Mouse (Mus musculus) heart, embryonic 10.5 days (tissue): Measurements from ENCODE around the gene Gng8. TPM values are rescaled to one million over a fixed set of nuclear protein-coding genes. Genes with fewer than 3 reads are reported as not detected.

Experiments
- DNase-seq: peaks from one replicate; pipeline ENCODE4 v3.0.0-alpha.2; 2017; ENCODE audit warnings: low spot score
- H3K27ac ChIP-seq: fragments of 300-500 bp; sonication (generic); 2 replicates; pipeline ENCODE4 v1.5.1; 2016; ENCODE audit warnings: mild to moderate bottlenecking
- H3K27me3 ChIP-seq: fragments of 300-500 bp; sonication (generic); 2 replicates; pipeline ENCODE4 v1.6.1; 2016; ENCODE audit warnings: mild to moderate bottlenecking; ENCODE audit not compliant: poor library complexity, insufficient read depth, severe bottlenecking
- H3K36me3 ChIP-seq: fragments of 300-500 bp; sonication (generic); 2 replicates; pipeline ENCODE4 v1.6.1; 2016; ENCODE audit warnings: mild to moderate bottlenecking, moderate library complexity
- H3K4me1 ChIP-seq: fragments of 300-500 bp; sonication (generic); 2 replicates; pipeline ENCODE4 v1.6.1; 2016; ENCODE audit warnings: mild to moderate bottlenecking
- H3K4me3 ChIP-seq: fragments of 300-500 bp; sonication (generic); 2 replicates; pipeline ENCODE4 v1.5.1; 2016; ENCODE audit warnings: mild to moderate bottlenecking, moderate library complexity
- H3K9me3 ChIP-seq: fragments of 300-500 bp; sonication (generic); 2 replicates; pipeline ENCODE4 v1.6.1; 2016; ENCODE audit warnings: mild to moderate bottlenecking, moderate library complexity
- WGBS: fragments of 180-500 bp; shearing (Covaris S2); methylation state at CpG from one replicate; pipeline ENCODE4 v1.1.7; 2016; 5-methylcytosine and 5-hydroxymethylcytosine counted together
- polyA plus RNA-seq: library from polyadenylated mRNA; unstranded; fragments of >200 nt; fragmentation: Nextera tagmentation; extraction: Ambion mirVana; gene quantifications from 2 replicates; pipeline ENCODE4 v1.2.1, GENCODE M21; 2016

Gng8 gene
- polyA plus RNA-seq, 1 experiment from 2014 or later = 6.3 TPM

DNA sequence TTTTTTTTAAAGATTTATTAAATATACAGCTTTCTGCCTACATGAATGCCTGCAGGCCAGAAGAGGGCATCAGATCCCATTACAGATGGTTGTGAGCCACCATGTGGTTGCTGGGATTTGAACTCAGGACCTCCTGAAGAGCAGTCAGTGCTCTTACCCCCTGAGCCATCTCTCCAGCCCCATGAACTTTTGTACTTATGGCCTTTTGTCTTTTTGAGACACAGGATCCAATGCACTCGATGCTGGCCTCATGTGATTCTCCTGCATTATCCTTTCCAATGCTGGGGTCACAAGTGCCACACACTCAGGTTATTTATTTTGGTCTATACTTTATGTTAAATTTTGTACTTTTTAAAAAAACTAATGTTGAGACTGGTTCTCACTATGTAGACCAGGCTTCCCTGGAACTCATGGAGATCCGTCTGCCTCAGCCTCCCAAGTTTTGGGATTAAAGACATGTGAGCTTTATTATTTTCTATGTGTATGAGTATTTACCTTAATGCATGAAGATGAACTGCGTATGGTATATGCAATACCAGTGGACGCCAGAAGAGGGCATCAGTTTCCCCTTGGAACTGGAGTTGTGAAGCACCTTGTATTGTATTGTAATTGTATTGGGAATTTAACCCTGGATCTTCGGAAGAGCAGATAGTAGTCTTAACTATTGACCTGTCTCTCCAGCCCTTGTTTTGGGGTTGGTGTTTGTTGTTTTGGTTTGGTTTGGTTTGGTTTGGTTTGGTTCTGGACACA, 31.5 kb upstream of the Gng8 start:
- no peak overlapping the region for H3K4me3 ChIP-seq
- peaks cover 77% of the 10 kb centered on the region for H3K36me3 ChIP-seq
- no peak for DNase-seq
- no peaks in the 10 kb centered on the region for H3K27me3 ChIP-seq
- H3K9me3 ChIP-seq = no peaks in the 10 kb centered on the region
- 0 out of 2 replicates have a peak, but pooled peaks cover 5% of the 10 kb centered on the region for H3K4me1 ChIP-seq
- 38% methylated on average over 5 of the region's 5 CpGs for WGBS
- H3K27ac ChIP-seq = no peak overlapping the region

DNA sequence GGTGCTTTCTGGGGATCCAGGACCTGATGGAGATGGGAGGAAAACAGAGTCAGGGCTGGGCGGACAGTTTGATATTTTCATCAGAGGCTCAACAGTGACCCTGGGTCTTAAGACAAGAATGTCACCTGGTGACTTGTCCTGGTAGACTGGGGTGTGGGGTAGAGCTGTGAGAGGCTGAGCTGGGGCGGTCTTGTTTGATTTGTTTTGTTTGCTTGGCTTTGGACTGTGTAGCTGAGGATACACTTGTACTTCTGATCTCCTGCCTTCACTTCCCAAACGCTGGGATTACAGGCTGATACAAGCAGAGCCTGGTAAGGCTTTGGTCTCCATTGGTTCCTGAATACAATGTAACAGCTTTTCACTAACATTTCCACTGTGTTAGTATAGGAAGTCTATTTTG, 24.1 kb upstream of the Gng8 start:
- H3K36me3 ChIP-seq = peaks cover 75% of the 10 kb centered on the region
- H3K4me3 ChIP-seq = no peak overlapping the region
- H3K4me1 ChIP-seq = peaks cover 6% of the 10 kb centered on the region; the same call in 1 of the 2 replicates
- H3K27me3 ChIP-seq = no peaks in the 10 kb centered on the region
- DNase-seq = no peak
- no peaks in the 10 kb centered on the region for H3K9me3 ChIP-seq
- WGBS = 78% methylated on average over 3 of the region's 3 CpGs
- H3K27ac ChIP-seq = 0 out of 2 replicates have a peak overlapping the region, but pooled peaks have one; percentile 22

DNA sequence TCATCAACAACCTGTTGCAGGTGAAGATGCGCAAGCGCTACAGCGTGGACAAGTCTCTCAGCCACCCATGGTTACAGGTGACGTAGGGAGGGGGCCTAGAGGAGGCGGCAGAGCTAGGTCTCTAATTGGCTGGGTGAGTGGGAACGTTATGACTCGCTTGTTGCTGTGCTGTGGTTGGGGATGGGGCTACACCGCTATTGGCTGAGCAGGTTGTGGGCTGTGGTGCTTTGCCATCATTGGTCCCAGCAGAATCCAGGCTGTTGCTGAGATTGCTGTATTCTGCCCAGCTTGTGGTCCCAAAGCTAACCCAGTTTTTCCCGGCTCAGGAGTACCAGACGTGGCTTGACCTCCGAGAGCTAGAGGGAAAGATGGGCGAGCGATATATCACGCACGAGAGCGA, 22.1 kb upstream of the Gng8 start:
- Histone ChIP-seq H3K36me3 (peaks cover 58% of the 10 kb centered on the region), H3K27ac (no peak overlapping the region)

DNA sequence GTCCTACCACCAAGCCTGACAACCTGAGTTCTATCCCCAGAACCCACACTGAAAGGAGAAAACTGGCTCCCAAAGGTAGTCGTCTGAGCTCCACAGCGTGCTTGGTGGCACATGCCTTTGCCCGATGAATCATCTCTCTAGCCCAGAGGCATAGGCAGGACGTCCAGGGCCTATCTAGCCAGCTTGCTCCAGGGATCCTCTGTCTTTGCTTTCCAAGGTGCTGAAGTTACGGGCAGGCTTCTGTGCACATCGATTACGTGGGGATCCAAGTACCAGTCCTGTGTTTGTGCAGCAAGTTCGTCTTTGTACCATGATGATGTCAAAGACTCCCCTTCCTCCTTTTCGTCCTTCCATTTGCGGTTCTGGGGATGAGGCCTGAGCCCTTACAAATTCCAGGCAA, 20.0 kb upstream of the Gng8 start:
- Histone ChIP-seq H3K36me3 (peaks cover 37% of the 10 kb centered on the region), H3K27ac (no peak overlapping the region), H3K9me3 (no peaks in the 10 kb centered on the region), H3K4me3 (no peak overlapping the region), H3K4me1 (peaks cover 9% of the 10 kb centered on the region), H3K27me3 (no peaks in the 10 kb centered on the region)
- DNase-seq = no peak
- 79% methylated on average over 10 of the region's 10 CpGs for WGBS

More for the DNA sequence above, 22.1 kb upstream of the Gng8 start:
- DNase-seq = no peak
- Histone ChIP-seq H3K4me3 (0 out of 2 replicates have a peak overlapping the region, but pooled peaks have one; percentile 24), H3K9me3 (no peaks in the 10 kb centered on the region), H3K4me1 (peaks cover 6% of the 10 kb centered on the region; the same call in 1 of the 2 replicates), H3K27me3 (no peaks in the 10 kb centered on the region)
- 38% methylated on average over 16 of the region's 16 CpGs for WGBS

DNA sequence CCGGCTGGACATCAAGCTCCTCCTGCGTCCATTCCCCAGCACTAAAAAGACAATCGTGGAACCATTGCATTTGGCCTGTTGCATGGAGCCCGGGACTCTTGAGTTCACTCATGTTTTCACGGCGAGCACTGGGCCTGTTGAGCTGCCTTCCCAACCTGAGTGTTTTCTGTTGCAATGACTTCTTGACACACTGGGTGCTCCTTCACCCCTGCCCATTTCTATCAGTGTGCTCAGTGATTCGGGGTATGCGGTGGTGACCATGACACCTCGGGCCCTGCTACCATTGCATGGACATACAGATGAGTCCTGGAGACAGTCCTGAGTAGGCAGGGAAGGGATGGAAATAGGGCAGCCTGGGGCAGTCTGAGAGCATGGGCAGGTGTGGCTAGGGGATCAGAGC, 19.1 kb upstream of the Gng8 start:
- Histone ChIP-seq H3K36me3 (peaks cover 30% of the 10 kb centered on the region), H3K4me1 (peaks cover 17% of the 10 kb centered on the region), H3K9me3 (no peaks in the 10 kb centered on the region), H3K27me3 (no peaks in the 10 kb centered on the region), H3K4me3 (no peak overlapping the region), H3K27ac (no peak overlapping the region)
- 87% methylated on average over 9 of the region's 9 CpGs for WGBS
- DNase-seq = no peak

DNA sequence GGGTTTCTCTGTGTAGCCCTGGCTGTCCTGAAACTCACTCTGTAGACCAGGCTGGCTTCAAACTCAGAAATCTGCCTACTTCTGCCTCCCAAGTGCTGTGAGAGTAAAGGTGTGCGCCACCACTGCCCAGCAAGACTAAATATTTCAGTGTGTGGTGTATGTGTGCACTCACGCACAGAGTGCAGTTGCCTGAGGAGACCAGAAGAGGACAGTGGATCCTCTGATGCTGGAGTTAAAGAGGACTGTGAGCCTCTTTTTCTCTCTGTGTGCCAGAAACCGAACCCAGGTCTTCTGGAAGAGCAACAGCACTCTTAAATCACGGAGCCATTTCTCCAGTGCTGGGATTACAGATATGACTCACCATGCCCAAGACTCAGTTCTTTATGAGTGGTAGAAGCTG, 18.2 kb upstream of the Gng8 start:
- H3K4me3 ChIP-seq = no peak overlapping the region
- no peak for DNase-seq

DNA sequence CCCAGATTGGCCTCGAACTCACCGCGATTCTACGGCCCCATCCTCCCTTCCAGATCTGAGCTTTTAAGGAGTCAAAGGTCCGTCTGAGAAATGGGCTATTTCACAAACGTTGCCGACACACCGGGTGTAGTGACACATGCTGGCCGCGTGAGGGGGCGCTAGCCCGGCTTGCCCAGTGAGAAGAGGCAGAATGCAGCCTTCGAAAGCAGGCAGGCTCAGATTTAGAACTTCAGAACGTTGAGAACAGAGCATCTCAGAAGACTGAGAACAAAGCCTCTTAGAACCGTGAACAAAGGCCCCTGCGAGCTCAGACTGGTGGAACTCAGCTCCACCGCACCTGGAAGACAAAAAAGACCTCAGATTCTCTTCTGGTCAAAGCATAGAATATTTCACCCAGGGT, 17.4 kb upstream of the Gng8 start:
- Histone ChIP-seq H3K36me3 (peaks cover 37% of the 10 kb centered on the region), H3K9me3 (no peaks in the 10 kb centered on the region), H3K4me1 (peaks cover 16% of the 10 kb centered on the region), H3K27ac (peak overlapping the region; percentile 82), H3K27me3 (no peaks in the 10 kb centered on the region), H3K4me3 (peak overlapping the region; percentile 84)
- DNase-seq = peak; percentile 89
- whole genome bisulfite sequencing = 5% methylated on average over 17 of the region's 17 CpGs

More for the DNA sequence above, 18.2 kb upstream of the Gng8 start:
- Histone ChIP-seq H3K27ac (no peak overlapping the region), H3K9me3 (no peaks in the 10 kb centered on the region), H3K4me1 (peaks cover 17% of the 10 kb centered on the region), H3K27me3 (no peaks in the 10 kb centered on the region), H3K36me3 (peaks cover 32% of the 10 kb centered on the region)
- WGBS = 86% methylated on average over 4 of the region's 4 CpGs

DNA sequence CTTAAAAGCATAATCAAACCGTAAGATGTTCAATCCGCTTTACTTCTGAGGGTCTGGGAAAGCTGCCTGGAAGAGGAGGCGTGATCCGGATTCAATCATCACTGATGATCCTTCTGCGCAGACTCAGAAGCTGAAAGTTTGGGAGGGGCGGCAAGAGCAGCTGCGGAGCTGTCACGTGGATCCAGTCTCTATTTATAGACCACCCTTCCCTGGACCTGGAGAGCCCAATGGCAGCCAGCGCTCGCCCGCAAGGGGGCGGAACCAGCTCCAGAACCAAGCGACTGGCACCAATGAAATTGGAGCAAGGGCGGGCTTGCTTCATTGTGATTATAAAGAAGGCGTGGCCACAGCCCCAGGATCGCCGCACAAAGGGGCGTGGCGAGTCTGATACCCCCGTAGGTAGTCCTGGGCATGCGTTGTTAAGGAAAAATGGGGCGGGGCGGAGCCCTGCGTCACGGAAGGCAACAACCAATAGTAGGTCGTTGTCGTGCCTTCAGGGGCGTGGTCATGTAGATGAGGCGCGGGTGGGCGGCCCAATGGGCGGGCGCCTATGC, 16.8 kb upstream of the Gng8 start:
- under 1% methylated on average over 33 of the region's 33 CpGs for WGBS
- peaks cover 15% of the 10 kb centered on the region for H3K4me1 ChIP-seq
- no peaks in the 10 kb centered on the region for H3K27me3 ChIP-seq
- peak; percentile 100 for DNase-seq
- H3K9me3 ChIP-seq = no peaks in the 10 kb centered on the region
- H3K27ac ChIP-seq = peak overlapping the region; percentile 96
- peaks cover 40% of the 10 kb centered on the region for H3K36me3 ChIP-seq
- peak overlapping the region; percentile 84 for H3K4me3 ChIP-seq

DNA sequence AGATGAGACGGTGACA, 16.5 kb upstream of the Gng8 start, which contains the start of gene Dact3:
TSS of gene Dact3 (plus strand) at position 8 of the 16 bp plus-strand sequence.
- H3K27ac ChIP-seq = peak within 1 kb of the TSS; percentile 96
- H3K27me3 ChIP-seq = no peaks in the 10 kb centered on the region
- no peak for DNase-seq
- peaks cover 40% of the 10 kb centered on the region for H3K36me3 ChIP-seq
- peak within 1 kb of the TSS; percentile 84 for H3K4me3 ChIP-seq
- H3K4me1 ChIP-seq = peaks cover 18% of the 10 kb centered on the region
- 0% methylated on average over 1 of the region's 1 CpGs for WGBS
- no peaks in the 10 kb centered on the region for H3K9me3 ChIP-seq

DNA sequence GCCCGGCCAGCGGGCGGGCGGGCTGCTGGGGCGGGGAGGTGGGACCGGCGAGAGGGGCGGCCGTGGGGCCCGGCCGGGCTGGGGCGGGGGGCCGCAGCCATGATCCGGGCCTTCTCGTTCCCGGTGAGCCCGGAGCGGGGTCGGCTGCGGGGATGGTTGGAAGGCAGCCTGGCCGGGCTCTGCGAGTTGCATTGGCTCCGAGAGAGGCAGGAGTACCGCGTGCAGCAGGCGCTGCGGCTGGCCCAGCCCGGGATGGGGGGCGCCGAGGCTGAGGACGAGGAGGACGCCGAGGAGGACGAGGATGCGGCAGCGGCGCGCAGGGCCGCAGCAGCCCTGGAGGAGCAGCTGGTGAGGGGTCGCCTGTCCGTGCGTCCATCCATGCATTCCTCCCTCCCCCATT, 16.3 kb upstream of the Gng8 start:
- WGBS = under 1% methylated on average over 36 of the region's 42 CpGs
- DNase-seq = no peak
- Histone ChIP-seq H3K9me3 (no peaks in the 10 kb centered on the region), H3K4me3 (peak overlapping the region; percentile 84), H3K4me1 (peaks cover 20% of the 10 kb centered on the region), H3K36me3 (peaks cover 40% of the 10 kb centered on the region), H3K27ac (peak overlapping the region; percentile 96), H3K27me3 (no peaks in the 10 kb centered on the region)

DNA sequence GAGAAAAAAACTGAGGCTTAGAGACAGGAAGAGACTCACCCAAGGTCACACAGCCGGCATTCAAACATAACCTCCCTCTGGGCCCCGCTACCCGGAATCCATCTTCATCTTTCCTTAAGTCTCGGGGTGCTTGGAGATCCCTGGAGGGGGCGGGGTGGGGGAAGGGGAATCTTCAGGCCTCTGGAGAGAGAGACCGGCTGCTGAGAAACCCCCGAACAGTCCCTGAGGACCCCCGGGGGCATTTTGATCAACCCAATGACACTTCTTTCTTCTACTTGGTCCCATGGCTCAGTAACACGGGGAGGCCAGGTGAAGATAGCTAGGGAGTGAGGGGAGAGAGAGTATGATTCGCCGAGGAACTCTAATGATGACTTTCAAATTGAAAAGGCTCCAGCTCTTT, 15.6 kb upstream of the Gng8 start:
- H3K4me1 ChIP-seq = peaks cover 27% of the 10 kb centered on the region
- no peak for DNase-seq
- H3K27me3 ChIP-seq = no peaks in the 10 kb centered on the region
- H3K36me3 ChIP-seq = peaks cover 35% of the 10 kb centered on the region
- no peaks in the 10 kb centered on the region for H3K9me3 ChIP-seq
- peak overlapping the region; percentile 84 for H3K4me3 ChIP-seq
- 5% methylated on average over 11 of the region's 11 CpGs for WGBS
- peak overlapping the region; percentile 96 for H3K27ac ChIP-seq

DNA sequence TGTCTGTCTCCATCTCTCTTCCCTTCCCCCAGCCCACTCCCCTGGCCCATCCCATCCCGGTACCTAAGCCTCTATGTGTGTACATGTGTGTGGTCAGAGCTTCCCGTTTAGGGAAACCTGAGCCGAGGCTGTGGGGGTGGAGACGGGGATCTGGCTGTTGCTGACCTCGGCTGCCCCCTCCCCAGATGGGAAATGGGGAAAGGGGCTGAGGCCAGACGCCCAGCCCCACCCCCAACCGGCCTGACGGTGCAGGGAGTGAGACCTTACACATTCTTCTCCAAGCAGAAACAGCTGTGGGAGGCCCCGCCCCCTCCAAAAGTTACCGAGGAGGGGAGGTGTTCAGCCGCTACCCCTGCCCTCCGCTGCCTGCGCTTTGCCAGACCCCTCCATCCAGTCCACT, 15.0 kb upstream of the Gng8 start:
- no peaks in the 10 kb centered on the region for H3K9me3 ChIP-seq
- H3K4me3 ChIP-seq = peak overlapping the region; percentile 84
- WGBS = 4% methylated on average over 13 of the region's 13 CpGs
- no peaks in the 10 kb centered on the region for H3K27me3 ChIP-seq
- peak; percentile 85 for DNase-seq
- H3K36me3 ChIP-seq = peaks cover 35% of the 10 kb centered on the region
- peak overlapping the region; percentile 96 for H3K27ac ChIP-seq
- H3K4me1 ChIP-seq = peaks cover 30% of the 10 kb centered on the region

DNA sequence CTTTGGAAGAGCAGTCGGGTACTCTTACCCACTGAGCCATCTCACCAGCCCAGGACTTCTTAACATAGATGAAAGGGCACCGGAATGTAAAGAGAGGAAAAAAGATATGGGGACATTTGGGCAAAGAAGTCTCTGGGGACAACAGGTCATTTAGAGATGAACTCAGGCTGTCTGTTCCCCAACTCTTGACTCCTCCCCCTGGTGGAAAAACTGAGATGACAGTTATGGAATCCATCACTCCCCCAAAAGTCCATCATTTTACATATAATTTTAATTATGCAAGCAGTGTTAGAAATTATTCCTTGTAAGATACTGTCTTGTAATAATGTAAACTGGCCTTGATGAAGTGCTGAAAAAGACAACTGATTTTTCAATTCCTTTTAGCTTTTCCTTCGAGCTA, 13.9 kb upstream of the Gng8 start:
- Histone ChIP-seq H3K27ac (no peak overlapping the region), H3K4me1 (peaks cover 38% of the 10 kb centered on the region), H3K36me3 (peaks cover 38% of the 10 kb centered on the region), H3K9me3 (no peaks in the 10 kb centered on the region), H3K4me3 (no peak overlapping the region), H3K27me3 (no peaks in the 10 kb centered on the region)
- DNase-seq = no peak
- WGBS = 73% methylated on average over 3 of the region's 3 CpGs
